Mouse (Mus musculus): ENCODE measurements around the gene Tmem273. TPM values are rescaled to one million over a fixed set of nuclear protein-coding genes. Genes with fewer than 3 reads are reported as not detected.

Tmem273 gene
- polyA plus RNA-seq (2015; fragmentation: Nextera tagmentation; extraction: Ambion mirVana) = 0.13 and 0.24 TPM in 2 replicates

DNA sequence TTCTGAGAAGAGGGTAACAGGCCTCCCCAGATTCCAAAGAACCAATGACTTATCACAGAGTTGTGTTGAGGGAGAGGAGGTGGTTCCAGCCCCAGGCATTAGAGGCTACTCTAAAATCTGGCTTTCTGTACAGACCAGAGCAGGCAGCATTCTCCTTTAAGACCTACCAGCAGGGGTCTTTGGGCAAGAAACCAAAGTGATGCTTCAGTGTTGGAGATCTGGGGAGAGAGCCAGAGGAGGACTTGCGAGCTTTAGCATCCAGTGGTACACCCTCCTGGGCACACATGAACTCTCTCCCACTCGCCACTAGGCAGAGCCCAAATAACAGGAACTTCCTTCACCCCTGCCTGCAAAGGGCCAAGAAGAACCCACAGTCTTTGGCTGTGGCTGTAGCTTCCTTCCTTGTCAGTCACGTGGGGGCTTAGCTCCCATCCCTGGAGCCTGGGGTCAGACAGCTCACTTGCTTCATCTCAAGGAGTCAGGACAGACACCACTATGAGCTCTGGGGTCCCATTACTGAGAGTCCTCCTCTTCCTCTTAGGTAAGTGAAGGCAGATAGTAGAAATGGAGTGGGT, at the start of gene Tmem273:
TSS of gene Tmem273 (plus strand) at position 408 of the 575 bp plus-strand sequence.
- ATAC-seq = no peak
- Histone ChIP-seq H3K4me2 (replicated peaks) (no peak within 1 kb of the TSS), H3K4me3 (replicated peaks) (no peak within 1 kb of the TSS), H3K9me3 (no peaks in the 10 kb centered on the region), H3K36me3 (no peaks in the 10 kb centered on the region), H3K9ac (replicated peaks) (no peak within 1 kb of the TSS), H3K4me1 (replicated peaks) (no peaks in the 10 kb centered on the region), H3K27ac (no peak within 1 kb of the TSS), H3K27me3 (no peaks in the 10 kb centered on the region)
- WGBS = 77% methylated on average over 3 of the region's 3 CpGs

DNA sequence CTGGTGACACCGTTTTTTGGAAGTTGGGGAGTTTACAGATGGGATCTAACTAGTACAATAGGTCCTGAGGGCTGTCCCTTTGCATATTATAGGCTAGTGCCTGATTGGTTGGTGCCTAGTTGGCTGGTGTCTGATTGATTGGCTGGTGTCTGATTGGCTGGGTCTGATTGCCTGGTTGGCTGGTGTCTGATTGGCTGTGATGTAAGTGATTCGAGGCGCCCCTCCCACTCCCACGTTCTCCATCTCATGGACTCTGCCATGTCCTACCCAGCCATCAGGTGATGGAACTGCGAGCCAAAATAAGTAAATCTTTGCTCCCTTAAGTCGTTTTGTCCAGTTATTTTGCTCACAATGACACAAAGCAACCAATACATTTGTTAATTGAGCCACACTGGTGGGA, 49.2 kb upstream of the Tmem273 start:
- H3K27me3 ChIP-seq = no peaks in the 10 kb centered on the region
- H3K9me3 ChIP-seq = peaks cover 14% of the 10 kb centered on the region
- no peak overlapping the region for H3K9ac ChIP-seq (replicated peaks)
- no peak overlapping the region for H3K4me3 ChIP-seq (replicated peaks)
- WGBS = 85% methylated on average over 6 of the region's 6 CpGs
- ATAC-seq = no peak
- no peaks in the 10 kb centered on the region for H3K4me1 ChIP-seq (replicated peaks)
- H3K36me3 ChIP-seq = no peaks in the 10 kb centered on the region
- H3K27ac ChIP-seq = no peak overlapping the region
- no peak overlapping the region for H3K4me2 ChIP-seq (replicated peaks)

DNA sequence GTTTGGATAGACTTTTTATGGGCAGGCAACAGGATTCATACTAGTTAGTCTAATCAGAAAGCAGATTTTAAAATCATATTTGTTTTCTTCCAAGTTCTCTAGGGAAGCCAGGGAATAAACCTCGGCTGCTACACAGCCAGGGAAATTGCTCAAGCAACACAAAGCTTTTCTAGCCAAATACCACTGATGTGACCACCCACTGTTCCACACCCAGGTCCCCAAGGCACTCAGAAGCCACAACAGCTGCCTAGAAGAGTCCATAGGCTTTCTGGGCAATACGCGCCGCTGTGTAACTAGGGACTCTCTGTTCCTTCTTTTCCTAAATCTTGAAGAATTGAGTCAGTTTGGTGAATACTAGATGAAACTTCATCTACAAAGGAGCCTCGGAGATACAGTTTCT, 47.2 kb upstream of the Tmem273 start:
- no peak for ATAC-seq
- H3K4me3 ChIP-seq (replicated peaks) = no peak overlapping the region
- no peaks in the 10 kb centered on the region for H3K27me3 ChIP-seq
- no peak overlapping the region for H3K4me2 ChIP-seq (replicated peaks)
- peaks cover 14% of the 10 kb centered on the region for H3K9me3 ChIP-seq
- 91% methylated on average over 5 of the region's 5 CpGs for WGBS
- H3K9ac ChIP-seq (replicated peaks) = no peak overlapping the region
- H3K4me1 ChIP-seq (replicated peaks) = no peaks in the 10 kb centered on the region
- no peak overlapping the region for H3K27ac ChIP-seq
- no peaks in the 10 kb centered on the region for H3K36me3 ChIP-seq

DNA sequence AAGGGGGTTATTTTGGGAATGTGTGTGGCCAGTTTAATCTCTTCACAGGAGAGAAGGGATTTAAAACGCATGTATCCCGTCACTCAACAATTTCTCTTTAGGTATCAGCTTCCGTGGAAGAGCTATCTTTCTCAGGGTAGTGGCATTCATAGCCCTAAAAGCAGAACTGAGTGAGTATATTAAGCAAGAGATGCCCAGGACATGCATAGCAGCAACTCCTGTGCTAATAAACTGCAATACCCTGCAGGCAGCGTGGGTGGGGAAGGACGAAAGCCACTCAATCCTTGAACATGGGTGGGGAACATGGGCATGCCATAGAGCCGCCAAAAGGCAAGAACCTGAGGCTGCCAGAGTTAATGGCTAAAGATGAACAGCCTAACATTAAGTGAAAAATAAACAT, 37.2 kb upstream of the Tmem273 start:
- Histone ChIP-seq H3K27ac (no peak overlapping the region), H3K4me1 (replicated peaks) (no peaks in the 10 kb centered on the region), H3K4me3 (replicated peaks) (no peak overlapping the region), H3K27me3 (no peaks in the 10 kb centered on the region), H3K9me3 (no peaks in the 10 kb centered on the region), H3K4me2 (replicated peaks) (no peak overlapping the region), H3K36me3 (no peaks in the 10 kb centered on the region), H3K9ac (replicated peaks) (no peak overlapping the region)
- 80% methylated on average over 6 of the region's 6 CpGs for WGBS
- ATAC-seq = no peak

DNA sequence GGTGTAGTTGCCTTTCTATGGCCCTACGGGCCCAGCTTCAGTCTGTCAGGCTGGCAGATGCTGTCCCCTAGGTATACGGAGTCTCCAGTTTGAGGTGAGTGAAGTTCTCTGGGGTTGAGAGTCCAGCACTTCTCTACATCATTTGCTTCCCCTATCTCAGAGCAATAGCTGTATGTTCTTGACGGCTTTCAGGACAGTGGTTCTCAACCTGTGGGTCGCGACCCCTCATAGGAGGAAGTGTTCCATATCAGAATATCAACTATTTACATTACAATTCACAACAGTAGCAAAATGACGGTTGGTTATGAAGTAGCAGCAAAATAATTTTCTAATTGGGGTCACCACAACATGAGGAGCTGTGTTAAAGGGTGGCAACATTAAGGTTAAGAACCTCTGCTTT, 35.0 kb upstream of the Tmem273 start:
- Histone ChIP-seq H3K4me3 (replicated peaks) (no peak overlapping the region), H3K36me3 (no peaks in the 10 kb centered on the region), H3K27me3 (no peaks in the 10 kb centered on the region), H3K9me3 (no peaks in the 10 kb centered on the region), H3K27ac (no peak overlapping the region), H3K4me1 (replicated peaks) (no peaks in the 10 kb centered on the region), H3K9ac (replicated peaks) (no peak overlapping the region), H3K4me2 (replicated peaks) (no peak overlapping the region)
- 92% methylated on average over 6 of the region's 6 CpGs for WGBS
- ATAC-seq = no peak

DNA sequence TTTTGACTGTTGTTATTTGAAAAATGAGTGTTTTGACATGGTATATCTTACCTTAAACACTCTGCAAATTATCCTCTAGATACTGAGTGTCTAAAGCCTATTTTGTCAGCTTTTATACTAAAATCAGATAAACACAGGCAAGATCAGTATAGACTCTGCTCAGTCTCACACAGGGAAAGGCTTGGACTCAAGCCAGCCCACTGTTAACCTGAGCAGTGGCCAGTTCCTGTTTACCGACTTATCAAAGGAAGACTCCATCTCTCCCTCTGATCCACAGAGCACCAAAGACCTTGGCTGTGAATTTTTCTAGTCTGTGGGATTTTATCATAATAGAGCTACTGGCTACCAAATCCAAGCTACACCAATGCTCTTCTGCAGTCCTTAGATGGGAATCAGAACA, 31.5 kb upstream of the Tmem273 start:
- Histone ChIP-seq H3K27ac (no peak overlapping the region), H3K4me3 (replicated peaks) (no peak overlapping the region), H3K4me1 (replicated peaks) (no peaks in the 10 kb centered on the region), H3K9me3 (no peaks in the 10 kb centered on the region), H3K9ac (replicated peaks) (no peak overlapping the region), H3K4me2 (replicated peaks) (no peak overlapping the region), H3K27me3 (no peaks in the 10 kb centered on the region), H3K36me3 (no peaks in the 10 kb centered on the region)
- 78% methylated on average over 1 of the region's 1 CpGs for WGBS
- no peak for ATAC-seq

DNA sequence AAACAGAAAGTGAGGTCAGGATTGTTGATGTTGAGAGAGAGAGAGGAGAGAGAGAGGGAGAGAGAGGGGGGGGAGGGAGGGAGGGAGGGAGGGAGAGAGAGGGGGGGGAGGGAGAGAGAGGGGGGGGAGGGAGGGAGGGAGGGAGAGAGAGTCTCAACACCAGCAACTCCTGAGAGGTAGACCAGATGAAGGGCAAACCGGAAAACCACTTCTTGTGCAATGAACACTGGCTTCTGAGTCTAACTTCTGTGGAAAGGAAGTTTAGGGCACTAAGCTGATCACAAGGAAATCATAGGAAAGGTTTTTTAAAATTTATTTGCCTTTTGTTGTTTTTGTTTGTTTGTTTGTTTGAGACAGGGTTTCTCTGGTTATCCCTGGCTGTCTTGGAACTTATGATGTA, 23.6 kb upstream of the Tmem273 start:
- Histone ChIP-seq H3K4me3 (replicated peaks) (no peak overlapping the region), H3K27ac (no peak overlapping the region), H3K36me3 (no peaks in the 10 kb centered on the region), H3K4me1 (replicated peaks) (no peaks in the 10 kb centered on the region), H3K9ac (replicated peaks) (no peak overlapping the region), H3K27me3 (no peaks in the 10 kb centered on the region), H3K9me3 (no peaks in the 10 kb centered on the region), H3K4me2 (replicated peaks) (no peak overlapping the region)
- no peak for ATAC-seq
- 76% methylated on average over 1 of the region's 1 CpGs for WGBS

DNA sequence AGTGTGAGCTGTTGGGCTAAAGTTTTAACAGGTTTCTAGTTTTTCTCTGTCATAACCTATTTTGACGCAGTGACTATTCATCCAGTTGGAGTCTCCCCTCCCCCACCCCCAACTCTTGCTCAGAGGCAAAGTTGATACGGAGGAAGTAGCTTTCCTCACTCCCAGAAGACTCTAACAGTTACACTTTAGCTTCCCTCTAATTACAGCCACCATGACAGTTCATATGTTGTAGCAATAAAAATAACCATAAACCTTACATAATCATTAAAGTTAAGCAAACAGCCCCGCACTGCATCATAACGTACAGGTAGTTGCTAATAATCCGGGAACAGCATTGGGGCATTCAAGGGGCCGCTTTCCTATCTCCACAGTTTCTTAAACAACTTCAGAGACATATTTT, 15.2 kb upstream of the Tmem273 start:
- Histone ChIP-seq H3K27me3 (no peaks in the 10 kb centered on the region), H3K9me3 (no peaks in the 10 kb centered on the region), H3K4me1 (replicated peaks) (no peaks in the 10 kb centered on the region), H3K36me3 (no peaks in the 10 kb centered on the region), H3K4me3 (replicated peaks) (no peak overlapping the region), H3K27ac (no peak overlapping the region), H3K9ac (replicated peaks) (no peak overlapping the region), H3K4me2 (replicated peaks) (no peak overlapping the region)
- 84% methylated on average over 6 of the region's 6 CpGs for WGBS
- ATAC-seq = no peak

DNA sequence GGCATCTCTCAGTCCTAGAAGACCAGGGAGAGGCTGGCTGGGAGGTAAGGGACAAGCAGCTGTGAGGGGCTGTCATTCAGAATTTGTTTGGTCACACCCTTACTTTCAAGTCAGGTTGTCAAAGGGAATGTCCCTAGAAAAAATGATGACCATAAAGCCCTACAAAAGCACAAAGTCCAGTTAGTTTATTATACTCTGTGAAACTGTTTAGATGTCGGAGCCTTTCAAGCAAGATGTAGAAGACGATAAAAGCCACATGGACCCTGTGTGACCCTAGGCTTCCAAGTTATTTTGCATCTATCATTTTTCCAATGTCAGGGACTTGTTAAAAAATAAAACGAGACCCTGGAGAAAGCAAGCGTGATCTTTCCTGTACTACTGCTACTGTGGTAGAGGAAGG, 13.7 kb upstream of the Tmem273 start:
- 91% methylated on average over 4 of the region's 4 CpGs for WGBS
- no peak for ATAC-seq
- Histone ChIP-seq H3K4me1 (replicated peaks) (no peaks in the 10 kb centered on the region), H3K9me3 (no peaks in the 10 kb centered on the region), H3K27me3 (no peaks in the 10 kb centered on the region), H3K9ac (replicated peaks) (no peak overlapping the region), H3K27ac (no peak overlapping the region), H3K4me2 (replicated peaks) (no peak overlapping the region), H3K36me3 (no peaks in the 10 kb centered on the region), H3K4me3 (replicated peaks) (no peak overlapping the region)

DNA sequence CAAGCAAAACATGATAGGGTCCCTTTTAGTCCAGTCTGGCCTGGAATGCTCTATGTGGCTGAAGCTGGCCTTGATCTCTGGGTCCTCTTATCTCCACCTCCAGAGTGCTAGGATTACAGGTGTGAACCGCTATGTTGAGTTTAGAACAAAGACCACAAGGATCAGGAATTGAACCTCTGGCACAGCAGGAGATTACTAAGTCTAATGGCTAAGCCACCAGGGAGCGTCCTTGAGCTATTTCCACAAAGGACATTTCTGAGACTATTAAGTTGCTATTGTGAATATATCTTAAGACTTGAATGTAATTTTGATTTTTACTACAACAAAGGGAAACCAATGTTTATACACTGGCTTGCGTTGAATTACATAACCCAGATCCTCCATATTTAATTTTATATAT, 13.0 kb upstream of the Tmem273 start:
- no peaks in the 10 kb centered on the region for H3K27me3 ChIP-seq
- no peak overlapping the region for H3K9ac ChIP-seq (replicated peaks)
- no peaks in the 10 kb centered on the region for H3K4me1 ChIP-seq (replicated peaks)
- no peaks in the 10 kb centered on the region for H3K9me3 ChIP-seq
- no peaks in the 10 kb centered on the region for H3K36me3 ChIP-seq
- WGBS = 51% methylated on average over 3 of the region's 3 CpGs
- no peak overlapping the region for H3K4me2 ChIP-seq (replicated peaks)
- H3K27ac ChIP-seq = no peak overlapping the region
- ATAC-seq = no peak
- no peak overlapping the region for H3K4me3 ChIP-seq (replicated peaks)

DNA sequence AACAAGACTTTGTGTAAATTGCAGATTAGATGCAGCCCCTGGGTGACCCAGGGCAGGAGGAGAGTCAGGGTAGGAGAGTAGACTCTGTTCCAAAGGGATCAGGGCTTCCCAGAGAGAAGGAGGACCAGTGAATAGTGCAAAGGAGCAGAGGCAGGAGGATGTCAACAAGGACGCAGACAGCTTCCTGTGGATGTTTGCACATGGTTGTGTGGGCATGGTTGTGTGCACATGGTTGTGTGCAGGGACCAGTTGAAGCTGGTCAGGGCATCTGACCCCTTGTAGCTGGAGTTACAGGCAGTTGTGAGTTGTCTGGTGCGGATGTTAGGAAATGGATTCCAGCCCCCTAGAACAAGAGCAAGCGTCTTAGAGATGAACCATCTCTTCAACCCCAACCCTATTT, 12.3 kb upstream of the Tmem273 start:
- 92% methylated on average over 3 of the region's 3 CpGs for WGBS
- Histone ChIP-seq H3K9ac (replicated peaks) (no peak overlapping the region), H3K27ac (no peak overlapping the region), H3K27me3 (no peaks in the 10 kb centered on the region), H3K4me3 (replicated peaks) (no peak overlapping the region), H3K4me2 (replicated peaks) (no peak overlapping the region), H3K4me1 (replicated peaks) (no peaks in the 10 kb centered on the region), H3K9me3 (no peaks in the 10 kb centered on the region), H3K36me3 (no peaks in the 10 kb centered on the region)
- no peak for ATAC-seq

DNA sequence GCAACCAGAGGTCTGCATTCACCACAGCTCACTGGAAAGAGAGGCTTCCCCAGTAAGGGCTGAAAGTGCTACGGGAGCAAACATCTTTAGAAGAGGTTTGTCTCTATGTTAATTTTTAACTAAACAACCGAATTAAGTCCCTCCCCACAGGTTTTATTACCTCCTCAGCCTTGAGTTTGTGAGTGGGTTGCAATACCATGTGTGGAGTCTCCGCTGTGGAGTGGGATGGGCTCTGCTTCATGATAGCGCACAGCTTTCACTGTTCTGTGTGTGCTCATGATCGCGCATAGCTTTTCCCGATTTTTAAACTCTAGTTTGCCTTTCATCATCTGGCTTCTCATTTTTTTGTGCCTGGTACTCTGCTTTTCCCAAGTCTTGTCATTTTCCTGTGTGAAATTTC, 9.7 kb upstream of the Tmem273 start:
- Histone ChIP-seq H3K9ac (replicated peaks) (no peak overlapping the region), H3K36me3 (no peaks in the 10 kb centered on the region), H3K27me3 (no peaks in the 10 kb centered on the region), H3K9me3 (no peaks in the 10 kb centered on the region), H3K4me3 (replicated peaks) (no peak overlapping the region), H3K27ac (no peak overlapping the region), H3K4me2 (replicated peaks) (no peak overlapping the region), H3K4me1 (replicated peaks) (no peaks in the 10 kb centered on the region)
- WGBS = 88% methylated on average over 7 of the region's 7 CpGs
- ATAC-seq = no peak

DNA sequence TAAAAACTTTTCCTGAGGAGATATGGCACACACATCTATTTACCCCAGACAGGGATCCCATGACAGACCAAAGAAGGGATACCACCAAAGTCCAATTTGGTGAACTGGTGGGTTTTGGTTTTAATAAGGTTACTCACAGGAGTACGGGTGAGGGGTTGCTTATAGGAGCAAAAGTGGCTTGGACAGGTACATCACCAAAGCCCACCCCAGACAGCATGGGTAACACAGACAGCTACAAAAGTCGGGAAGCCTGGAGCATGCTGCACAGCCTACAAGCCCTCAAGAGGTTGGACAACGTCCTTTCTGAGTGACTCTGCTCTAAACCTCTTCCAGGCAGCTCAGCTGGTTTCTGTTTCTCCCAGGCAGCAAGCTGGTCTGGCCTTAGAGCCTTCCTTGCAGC, 7.4 kb upstream of the Tmem273 start:
- ATAC-seq = no peak

More for the DNA sequence above, 7.4 kb upstream of the Tmem273 start:
- Histone ChIP-seq H3K4me3 (replicated peaks) (no peak overlapping the region), H3K4me2 (replicated peaks) (no peak overlapping the region), H3K27me3 (no peaks in the 10 kb centered on the region), H3K36me3 (no peaks in the 10 kb centered on the region), H3K27ac (no peak overlapping the region), H3K4me1 (replicated peaks) (no peaks in the 10 kb centered on the region), H3K9ac (replicated peaks) (no peak overlapping the region), H3K9me3 (no peaks in the 10 kb centered on the region)
- WGBS = 81% methylated on average over 3 of the region's 3 CpGs
